Mouse (Mus musculus): ENCODE data around the gene Rd3l. TPM values are rescaled to one million over a fixed set of nuclear protein-coding genes. Genes with fewer than 3 reads are reported as not detected.

Rd3l gene
- under 1 TPM in 1 of 2 experiments, not detected in 1; 0.15 TPM for polyA plus RNA-seq (2017; shearing (Covaris generic))

DNA sequence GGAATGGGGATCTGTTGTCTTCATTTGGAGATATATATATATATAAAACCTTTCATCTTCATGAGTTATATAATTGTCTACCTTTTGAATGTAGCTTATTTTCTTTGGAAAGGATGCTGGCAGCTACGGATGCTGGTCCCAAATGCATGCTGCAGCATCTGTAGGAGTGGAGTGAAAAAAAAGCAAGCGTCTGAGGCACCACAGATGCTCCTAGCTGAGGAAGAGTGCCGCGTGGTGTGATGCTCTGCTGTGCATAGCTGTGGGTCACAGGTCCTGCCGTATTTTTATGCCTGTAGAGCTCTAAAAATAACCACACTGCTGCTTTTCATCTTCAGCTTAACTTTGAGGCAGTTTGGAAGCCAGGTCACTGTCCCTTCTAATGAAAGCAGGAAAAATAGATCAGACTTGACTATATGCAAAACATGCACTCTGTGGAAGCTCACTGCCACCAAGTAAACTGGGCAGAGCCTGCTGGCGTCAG, at the start of gene Rd3l:
TSS of gene Rd3l (minus strand) at position 431 of the 481 bp plus-strand sequence.

DNA sequence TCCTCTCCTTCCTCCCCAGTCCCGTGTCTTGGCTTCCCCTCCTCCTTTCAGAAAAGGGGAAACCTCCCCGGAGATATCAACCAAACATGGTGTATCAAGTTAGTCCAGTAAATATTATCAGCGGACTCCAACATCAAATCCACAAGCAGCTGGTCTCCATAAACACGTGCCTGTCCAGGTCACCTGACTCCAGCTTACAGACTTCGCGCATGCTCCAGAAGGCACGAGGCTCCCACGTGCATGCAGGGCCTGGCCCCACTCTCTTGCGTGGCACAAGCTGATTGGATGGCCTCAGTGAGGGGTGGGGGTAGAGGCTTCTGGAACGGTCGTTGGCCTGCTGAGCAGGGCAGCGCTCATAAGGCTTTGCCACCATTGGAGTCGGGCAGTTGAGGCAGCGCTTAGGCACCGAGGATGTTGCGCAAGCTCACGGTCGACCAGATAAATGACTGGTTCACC, 9.9 kb downstream of the Rd3l start, which contains the start of gene Tdrd9:
TSS of gene Tdrd9 (plus strand) at position 329 of the 456 bp plus-strand sequence.

DNA sequence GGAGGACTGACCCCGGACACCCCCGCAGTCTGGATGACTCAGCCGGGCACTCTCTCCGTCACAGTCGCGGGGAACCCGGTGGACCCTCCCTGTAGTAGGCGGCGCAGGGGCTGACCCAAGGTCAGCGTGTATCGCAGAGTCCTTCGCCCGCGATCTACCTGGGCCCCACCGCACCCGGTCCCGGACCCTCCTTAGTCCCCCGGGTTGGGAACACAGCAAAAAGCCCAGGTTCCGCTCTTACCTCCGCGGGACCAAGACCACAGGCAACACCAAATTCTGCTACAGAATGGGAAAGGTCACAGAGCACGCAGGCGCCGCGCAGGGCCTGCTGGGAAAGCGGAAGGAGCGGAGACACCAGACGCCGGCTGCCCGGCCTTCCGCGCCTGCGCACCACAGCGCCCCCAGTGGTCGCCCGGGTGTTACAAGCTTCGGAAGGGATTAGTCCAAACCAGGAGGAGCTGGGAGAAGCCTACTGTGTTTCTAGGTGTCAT, 14.4 kb downstream of the Rd3l start, which contains the start of gene Atp5mpl:
TSS of gene Atp5mpl (minus strand) at position 295 of the 491 bp plus-strand sequence.

Other genes with a start within 250 kb of the Rd3l start
- 10 to 100 TPM; 36.3 to 43.9 TPM for gene Klc1, start 222.5 kb downstream of the Rd3l start, polyA plus RNA-seq (2017; shearing (Covaris generic))
- 1 to 10 TPM; 5.3 to 6.5 TPM for gene Xrcc3, start 167.4 kb downstream of the Rd3l start, polyA plus RNA-seq (2017; shearing (Covaris generic))
- 10 to 100 TPM in 1 of 2 experiments, 1 to 10 TPM in 1; 4.1 to 11.7 TPM for gene Zfyve21, start 167.1 kb downstream of the Rd3l start, polyA plus RNA-seq (2017; shearing (Covaris generic))
- 10 to 100 TPM; 43.0 to 62.7 TPM for gene Ppp1r13b, start 73.2 kb downstream of the Rd3l start, polyA plus RNA-seq (2017; shearing (Covaris generic))
- 100 to 1,000 TPM; 270 to 280 TPM for gene Atp5mpl, start 14.3 kb downstream of the Rd3l start, polyA plus RNA-seq (2017; shearing (Covaris generic))
- gene Tdrd9, start 9.8 kb downstream of the Rd3l start, polyA plus RNA-seq (2017; shearing (Covaris generic)) = under 1 TPM in 1 of 2 experiments, not detected in 1; 0.42 TPM
- gene Aspg, start 125.4 kb upstream of the Rd3l start, polyA plus RNA-seq (2017; shearing (Covaris generic)) = not detected
- gene Kif26a, start 164.9 kb upstream of the Rd3l start, polyA plus RNA-seq (2017; shearing (Covaris generic)) = under 1 TPM; 0.02 to 0.29 TPM